Mouse (Mus musculus) urinary bladder, postnatal 14 days (tissue): ENCODE results near the gene Sh2d3c.

Experiments
- DNase-seq: peaks from one replicate; pipeline ENCODE4 v3.0.0; 2021; ENCODE audit warnings: low spot score

Sh2d3c gene

GRCm38 (mm10) chr2:32699680-32700079 lies 21.2 kb upstream of the Sh2d3c start:
- no peak for DNase-seq

GRCm38 (mm10) chr2:32700966-32701743 lies 19.7 kb upstream of the Sh2d3c start:
- no peak for DNase-seq

GRCm38 (mm10) chr2:32703046-32703445 lies 17.8 kb upstream of the Sh2d3c start:
- no peak for DNase-seq

GRCm38 (mm10) chr2:32704021-32704421 lies 16.8 kb upstream of the Sh2d3c start, which contains the start of gene Fpgs:
Fpgs (minus strand) TSS chr2:32704145.
- DNase-seq = no peak

GRCm38 (mm10) chr2:32705018-32705417 lies 15.8 kb upstream of the Sh2d3c start:
- no peak for DNase-seq

GRCm38 (mm10) chr2:32706971-32707370 lies 13.9 kb upstream of the Sh2d3c start:
- DNase-seq = no peak

GRCm38 (mm10) chr2:32708643-32709042 lies 12.2 kb upstream of the Sh2d3c start:
- peak; percentile 55 for DNase-seq

- DNase-seq = no peak
Measured at GRCm38 (mm10) chr2:32709521-32710137, 11.2 kb upstream of the Sh2d3c start.

GRCm38 (mm10) chr2:32710425-32710824 lies 10.4 kb upstream of the Sh2d3c start:
- no peak for DNase-seq

- DNase-seq = no peak
Measured at GRCm38 (mm10) chr2:32711301-32712056, 9.4 kb upstream of the Sh2d3c start.

- peak; percentile 75 for DNase-seq
Measured at GRCm38 (mm10) chr2:32712108-32712551, 8.7 kb upstream of the Sh2d3c start.

- DNase-seq = peak; percentile 94
Measured at GRCm38 (mm10) chr2:32712586-32712933, 8.3 kb upstream of the Sh2d3c start.

- peak; percentile 91 for DNase-seq
Measured at GRCm38 (mm10) chr2:32712934-32713817, 7.7 kb upstream of the Sh2d3c start, which contains the start of gene Cdk9. Cdk9 (minus strand) TSS chr2:32713076.

GRCm38 (mm10) chr2:32714117-32714986 lies 6.5 kb upstream of the Sh2d3c start:
- no peak for DNase-seq

GRCm38 (mm10) chr2:32714987-32715425 lies 5.8 kb upstream of the Sh2d3c start:
- no peak for DNase-seq

- DNase-seq = no peak
Measured at GRCm38 (mm10) chr2:32718761-32719160, 2.1 kb upstream of the Sh2d3c start.

GRCm38 (mm10) chr2:32720053-32720452 lies 802 bp upstream of the Sh2d3c start:
- DNase-seq = no peak

- no peak for DNase-seq
Measured at GRCm38 (mm10) chr2:32722046-32722445, 1.2 kb downstream of the Sh2d3c start.

- no peak for DNase-seq
Measured at GRCm38 (mm10) chr2:32722581-32722980, 1.7 kb downstream of the Sh2d3c start.

GRCm38 (mm10) chr2:32724149-32724548 lies 3.3 kb downstream of the Sh2d3c start:
- DNase-seq = no peak
